Mouse (Mus musculus) ES-Bruce4 (cell line): ENCODE results near the gene Gp6. TPM values are rescaled to one million over a fixed set of nuclear protein-coding genes. Genes with fewer than 3 reads are reported as not detected.

Experiments
- H3K27ac ChIP-seq: 2 replicates; pipeline ENCODE4 v1.5.1; 2012; ENCODE audit warnings: low read length, inconsistent platforms; ENCODE audit not compliant: insufficient read depth
- H3K27me3 ChIP-seq: 2 replicates; pipeline ENCODE4 v1.6.1; 2012; ENCODE audit warnings: mild to moderate bottlenecking, low read length, inconsistent platforms; ENCODE audit not compliant: control insufficient read depth, poor library complexity, insufficient read depth, severe bottlenecking
- H3K36me3 ChIP-seq: 2 replicates; pipeline ENCODE4 v1.6.1; 2012; ENCODE audit warnings: inconsistent platforms, mild to moderate bottlenecking, low read length, moderate library complexity; ENCODE audit not compliant: control insufficient read depth, poor library complexity, insufficient read depth, severe bottlenecking
- H3K4me1 ChIP-seq: one replicate; pipeline ENCODE4 v1.8.1; 2011; ENCODE audit warnings: low read length; ENCODE audit not compliant: control insufficient read depth, insufficient read depth
- H3K4me3 ChIP-seq: 2 replicates; pipeline ENCODE4 v1.5.1; 2011; ENCODE audit warnings: low read depth, mild to moderate bottlenecking, low read length
- H3K9ac ChIP-seq: 2 replicates; pipeline ENCODE4 v1.6.1; 2012; ENCODE audit warnings: low read depth, mild to moderate bottlenecking, inconsistent platforms; ENCODE audit not compliant: poor library complexity, severe bottlenecking
- H3K9me3 ChIP-seq: replicated peaks from 2 replicates; pipeline ENCODE4 v1.6.1; 2012; ENCODE audit warnings: mild to moderate bottlenecking, low read length, inconsistent platforms; ENCODE audit not compliant: control insufficient read depth, poor library complexity, insufficient read depth, severe bottlenecking
- CTCF ChIP-seq: IDR thresholded peaks from one replicate; pipeline ENCODE4 v1.8.1; 2011; ENCODE audit warnings: low read depth, low read length
- EP300 ChIP-seq: IDR thresholded peaks from 2 replicates; pipeline ENCODE4 v1.6.1; 2011; ENCODE audit warnings: low read depth, low read length; ENCODE audit not compliant: insufficient read depth
- POLR2A ChIP-seq: IDR thresholded peaks from one replicate; pipeline ENCODE4 v1.8.1; 2011; ENCODE audit warnings: low read length; ENCODE audit not compliant: insufficient read depth
- polyA plus RNA-seq: library from polyadenylated mRNA; stranded (reverse); fragments of >200 nt; gene quantifications from 2 replicates; pipeline ENCODE4 v1.2.4, GENCODE M21; 2011; ENCODE audit warnings: low read depth; ENCODE audit not compliant: missing spikeins, insufficient read depth, insufficient read length

Gp6 gene
- polyA plus RNA-seq, 1 experiment: not detected

DNA sequence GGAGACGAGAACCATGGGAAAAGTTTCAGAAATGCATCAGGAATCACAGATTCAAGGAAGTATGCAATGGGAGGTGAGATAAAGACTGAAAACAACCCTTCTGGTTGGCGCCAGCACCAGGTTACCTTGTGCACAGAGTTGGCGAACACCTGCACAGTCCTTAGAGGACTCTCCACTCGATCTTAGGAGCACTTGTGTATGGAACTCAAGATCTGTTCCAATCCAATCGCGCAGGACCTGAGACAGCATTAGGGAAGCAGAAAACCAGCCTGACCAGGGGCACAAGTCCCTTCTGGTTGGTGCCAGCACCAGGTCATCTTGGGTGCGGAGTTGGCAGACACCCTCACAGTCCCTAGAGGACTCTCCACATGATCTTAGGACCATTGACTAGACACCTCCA is 24.0 kb downstream of the Gp6 start:
- no peak for TF ChIP-seq CTCF
- TF ChIP-seq EP300: no peak
- no peak for TF ChIP-seq POLR2A
- H3K9me3 ChIP-seq: no peaks in the 10 kb centered on the region
- no peaks in the 10 kb centered on the region for H3K36me3 ChIP-seq
- H3K4me3 ChIP-seq: no peak overlapping the region
- no peaks in the 10 kb centered on the region for H3K27me3 ChIP-seq
- H3K9ac ChIP-seq: no peak overlapping the region
- H3K4me1 ChIP-seq: no peaks in the 10 kb centered on the region
- no peak overlapping the region for H3K27ac ChIP-seq

DNA sequence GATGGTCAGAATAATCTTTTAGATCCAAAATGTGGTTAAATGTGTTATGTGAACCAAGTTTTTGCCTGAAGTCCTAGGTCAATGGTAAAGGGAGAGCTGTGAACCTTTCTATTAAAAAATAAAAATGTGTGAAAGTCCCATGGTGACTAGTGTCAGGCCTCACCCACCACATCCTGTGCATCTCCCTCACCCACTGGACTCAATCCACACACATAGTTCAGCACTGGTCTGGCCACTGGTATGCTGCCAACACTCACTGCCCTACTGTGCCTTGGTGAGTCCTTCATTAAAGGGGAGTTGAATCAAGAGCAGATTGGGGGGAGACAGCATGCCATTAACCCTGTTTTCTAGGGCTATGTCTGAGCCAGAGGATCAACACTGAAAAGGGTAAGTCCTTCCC is 60.0 kb downstream of the Gp6 start, which contains the start of gene Ncr1:
Ncr1 (plus strand) TSS at position 216 of the 400 bp plus-strand sequence.
- H3K9ac ChIP-seq: no peak within 1 kb of the TSS

DNA sequence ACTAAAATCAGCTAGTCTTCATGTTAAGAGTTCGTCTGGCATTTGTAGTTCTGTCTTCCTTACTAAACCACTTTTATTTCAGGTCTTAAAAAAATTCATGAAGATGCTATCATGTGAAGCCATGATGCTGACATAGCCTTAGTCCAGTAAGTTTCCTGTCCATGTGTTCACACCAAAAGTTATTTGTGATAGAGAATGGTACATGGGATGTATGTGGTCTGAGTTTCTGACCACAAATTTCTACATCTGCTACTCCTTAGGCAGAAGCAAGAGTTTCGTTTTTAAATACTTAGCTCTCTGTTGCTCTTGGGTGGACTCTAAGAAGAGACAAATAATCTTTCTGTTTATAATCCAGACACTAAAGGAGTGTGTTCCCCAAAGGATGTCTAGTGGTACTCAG is 74.2 kb downstream of the Gp6 start:
- no peaks in the 10 kb centered on the region for H3K36me3 ChIP-seq
- peaks cover 2% of the 10 kb centered on the region for H3K4me1 ChIP-seq
- H3K27ac ChIP-seq: no peak overlapping the region
- no peaks in the 10 kb centered on the region for H3K27me3 ChIP-seq
- H3K9me3 ChIP-seq: no peaks in the 10 kb centered on the region
- no peak for TF ChIP-seq POLR2A
- TF ChIP-seq EP300: no peak
- no peak for TF ChIP-seq CTCF
- no peak overlapping the region for H3K9ac ChIP-seq
- H3K4me3 ChIP-seq: no peak overlapping the region

More for the DNA sequence above, 60.0 kb downstream of the Gp6 start, which contains the start of gene Ncr1:
- no peaks in the 10 kb centered on the region for H3K9me3 ChIP-seq
- H3K27ac ChIP-seq: no peak within 1 kb of the TSS
- no peaks in the 10 kb centered on the region for H3K4me1 ChIP-seq
- H3K4me3 ChIP-seq: no peak within 1 kb of the TSS
- no peaks in the 10 kb centered on the region for H3K36me3 ChIP-seq
- H3K27me3 ChIP-seq: no peaks in the 10 kb centered on the region
- no peak for TF ChIP-seq CTCF
- no peak for TF ChIP-seq EP300
- TF ChIP-seq POLR2A: no peak

Other genes with a start within 250 kb of the Gp6 start
- 0.53 and 0.73 TPM in 2 replicates for gene Leng9, start 247.4 kb downstream of the Gp6 start, polyA plus RNA-seq
- gene Cdc42ep5, start 232.9 kb downstream of the Gp6 start, polyA plus RNA-seq: 28.1 and 33.8 TPM in 2 replicates
- gene Lilra5, start 160.0 kb downstream of the Gp6 start, polyA plus RNA-seq: not detected in 2 replicates
- not detected in 2 replicates for gene Ncr1, start 60.0 kb downstream of the Gp6 start, polyA plus RNA-seq
- 17.7 and 18.1 TPM in 2 replicates for gene Rdh13, start 47.9 kb upstream of the Gp6 start, polyA plus RNA-seq
- gene Eps8l1, start 62.9 kb upstream of the Gp6 start, polyA plus RNA-seq: 7.0 and 13.2 TPM in 2 replicates
- gene Ppp1r12c, start 103.9 kb upstream of the Gp6 start, polyA plus RNA-seq: 63.1 and 68.7 TPM in 2 replicates
- gene Tnnt1, start 118.6 kb upstream of the Gp6 start, polyA plus RNA-seq: 20.2 and 20.7 TPM in 2 replicates
- 10.0 and 11.5 TPM in 2 replicates for gene Tnni3, start 126.5 kb upstream of the Gp6 start, polyA plus RNA-seq
- 9.2 and 10.0 TPM in 2 replicates for gene Dnaaf3, start 134.7 kb upstream of the Gp6 start, polyA plus RNA-seq
- 4.3 and 4.9 TPM in 2 replicates for gene Syt5, start 149.8 kb upstream of the Gp6 start, polyA plus RNA-seq
- not detected in 2 replicates for gene Ptprh, start 206.3 kb upstream of the Gp6 start, polyA plus RNA-seq
- gene Tmem86b, start 233.7 kb upstream of the Gp6 start, polyA plus RNA-seq: 3.8 and 5.5 TPM in 2 replicates